Mouse (Mus musculus) bone marrow macrophage, adult 2 months (primary cell): ENCODE results near the gene Abcb11. TPM values are rescaled to one million over a fixed set of nuclear protein-coding genes. Genes with fewer than 3 reads are reported as not detected.

Experiments
- H3K27ac ChIP-seq: 2 replicates; pipeline ENCODE4 v1.5.1; 2012; ENCODE audit warnings: low read depth, low read length; ENCODE audit not compliant: insufficient read depth
- H3K4me1 ChIP-seq: 2 replicates; pipeline ENCODE4 v1.6.1; 2012; ENCODE audit warnings: low read length; ENCODE audit not compliant: control insufficient read depth, insufficient read depth
- H3K4me3 ChIP-seq: 2 replicates; pipeline ENCODE4 v1.5.1; 2012; ENCODE audit warnings: mild to moderate bottlenecking, low read length, moderate library complexity; ENCODE audit not compliant: insufficient read depth
- CTCF ChIP-seq: IDR thresholded peaks from 2 replicates; pipeline ENCODE4 v1.5.1; 2012; ENCODE audit warnings: low read depth, mild to moderate bottlenecking, low read length, moderate library complexity
- POLR2A ChIP-seq: IDR thresholded peaks from 2 replicates; pipeline ENCODE4 v1.6.1; 2012; ENCODE audit warnings: mild to moderate bottlenecking, low read depth, low read length, borderline replicate concordance
- polyA plus RNA-seq: library from polyadenylated mRNA; stranded (reverse); fragments of >200 nt; gene quantifications from 2 replicates; pipeline ENCODE4 v1.2.4, GENCODE M21; 2012; ENCODE audit not compliant: missing spikeins, insufficient read depth, insufficient read length

Abcb11 gene
- polyA plus RNA-seq, 1 experiment = not detected

DNA sequence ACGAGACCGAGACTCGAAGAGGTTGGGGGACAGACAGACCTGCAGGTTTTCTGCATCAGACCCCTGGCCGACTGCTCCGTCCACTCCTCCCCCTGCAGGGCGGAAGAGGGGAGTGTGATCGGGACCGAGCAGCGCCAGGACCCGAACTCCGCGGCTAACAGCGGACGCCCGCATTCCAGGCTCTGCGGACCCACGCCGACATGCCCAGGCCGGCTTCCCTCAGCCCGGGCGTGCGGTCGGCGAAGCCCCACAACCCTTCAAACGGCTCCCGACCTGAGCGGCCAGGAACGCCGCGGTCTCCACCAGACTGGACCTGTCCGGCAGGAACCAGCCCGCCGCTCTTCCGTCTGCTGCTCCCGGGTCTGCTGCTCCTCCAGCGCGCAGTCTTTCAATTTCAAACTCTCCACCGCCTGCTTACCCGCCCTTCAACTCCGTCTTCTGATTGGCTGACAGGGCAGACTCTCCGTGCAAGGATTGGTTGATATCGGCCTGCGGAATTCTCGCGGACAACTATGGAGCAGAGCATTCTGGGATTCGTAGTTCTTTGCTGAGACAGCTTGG, 136.5 kb downstream of the Abcb11 start, which contains the start of gene Spc25:
Gene Spc25 (minus strand): TSS at position 404 of the 561 bp plus-strand sequence.
- peaks cover 4% of the 10 kb centered on the region for H3K4me1 ChIP-seq
- TF ChIP-seq CTCF (no peak), POLR2A (no peak)
- H3K27ac ChIP-seq = peak within 1 kb of the TSS; percentile 25
- H3K4me3 ChIP-seq = peak within 1 kb of the TSS; percentile 83

DNA sequence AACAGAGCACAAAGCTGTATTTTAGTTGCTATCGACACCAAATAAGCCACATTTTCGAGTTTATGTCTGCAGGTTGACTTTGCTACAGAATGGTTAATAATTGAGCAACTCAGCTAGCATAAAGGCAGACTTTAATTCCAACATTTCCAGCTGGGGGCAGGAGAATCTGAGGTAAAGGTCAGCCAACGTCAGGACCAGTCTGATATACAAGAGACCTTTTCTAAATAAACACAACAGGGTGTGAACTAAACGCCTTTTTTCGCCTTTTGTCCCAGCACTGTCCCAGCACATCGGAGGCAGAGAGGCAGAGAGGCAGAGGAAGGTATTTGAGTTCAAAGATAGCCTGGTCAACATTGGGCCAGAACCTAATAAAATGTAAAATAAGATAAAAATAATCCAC, 137.2 kb downstream of the Abcb11 start:
- H3K27ac ChIP-seq = no peak overlapping the region
- no peak for TF ChIP-seq POLR2A
- no peak for TF ChIP-seq CTCF
- peak overlapping the region; percentile 83 for H3K4me3 ChIP-seq
- peaks cover 4% of the 10 kb centered on the region for H3K4me1 ChIP-seq

DNA sequence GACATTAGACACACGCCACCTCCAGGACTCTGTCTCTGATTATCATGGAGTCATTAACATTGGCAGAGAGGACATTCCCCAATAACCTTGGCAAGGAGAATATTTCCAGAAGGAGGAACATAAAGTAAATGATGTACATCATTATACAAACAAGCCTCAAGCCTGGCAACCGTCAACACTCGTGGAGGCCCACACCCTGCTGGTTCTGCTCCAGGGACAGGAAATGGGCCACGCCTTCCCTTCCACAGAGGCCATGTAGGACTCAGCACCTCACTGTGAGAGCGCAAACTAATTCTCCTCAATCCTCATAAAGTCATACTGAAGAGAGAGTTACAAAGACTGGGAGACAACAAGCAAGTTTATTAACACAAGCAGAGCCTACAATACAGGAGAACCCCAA, 148.9 kb downstream of the Abcb11 start:
- H3K4me3 ChIP-seq = no peak overlapping the region
- TF ChIP-seq CTCF = no peak
- TF ChIP-seq POLR2A = no peak
- H3K27ac ChIP-seq = no peak overlapping the region
- H3K4me1 ChIP-seq = peaks cover 4% of the 10 kb centered on the region

GRCm38 (mm10) chr2:69191059-69191458, 151.4 kb downstream of the Abcb11 start:
- TF ChIP-seq POLR2A (no peak), CTCF (no peak)
- no peak overlapping the region for H3K27ac ChIP-seq
- H3K4me1 ChIP-seq = peaks cover 5% of the 10 kb centered on the region

GRCm38 (mm10) chr2:69189222-69189621, 153.2 kb downstream of the Abcb11 start:
- Histone ChIP-seq H3K4me1 (peaks cover 5% of the 10 kb centered on the region), H3K4me3 (no peak overlapping the region), H3K27ac (no peak overlapping the region)
- no peak for TF ChIP-seq POLR2A
- no peak for TF ChIP-seq CTCF

More at GRCm38 (mm10) chr2:69191059-69191458, 151.4 kb downstream of the Abcb11 start:
- H3K4me3 ChIP-seq = no peak overlapping the region

GRCm38 (mm10) chr2:69188732-69189131, 153.7 kb downstream of the Abcb11 start:
- H3K4me1 ChIP-seq = peaks cover 5% of the 10 kb centered on the region
- no peak overlapping the region for H3K4me3 ChIP-seq
- peak overlapping the region; percentile 17; the same call in 1 of the 2 replicates for H3K27ac ChIP-seq
- no peak for TF ChIP-seq POLR2A
- no peak for TF ChIP-seq CTCF

Other genes starting within 250 kb of the Abcb11 start
- gene Nostrin, start 206.8 kb downstream of the Abcb11 start, polyA plus RNA-seq = 38.3 and 38.4 TPM in 2 replicates
- 41.9 and 47.4 TPM in 2 replicates for gene Spc25, start 136.4 kb downstream of the Abcb11 start, polyA plus RNA-seq
- gene G6pc2, start 131.5 kb downstream of the Abcb11 start, polyA plus RNA-seq = not detected in 2 replicates
- 3.0 and 3.4 TPM in 2 replicates for gene Dhrs9, start 37.8 kb upstream of the Abcb11 start, polyA plus RNA-seq
- gene Lrp2, start 243.4 kb upstream of the Abcb11 start, polyA plus RNA-seq = not detected in 2 replicates